Comparison of ENCODE assay signal across 41 mouse cellular contexts in genomic region chr17:39498043-39498442, GRCm38 (mm10). TPM values are rescaled to one million over a fixed set of nuclear protein-coding genes. Genes with fewer than 3 reads are reported as not detected.
"Had no signal": no experiment of that assay in that cellular context is flagged by ENCODE, and none has a peak within 500 bp of the region (broad histone marks: within the 10 kb centered on the region; RNA-seq: fewer than 3 reads in every experiment).

No protein-coding gene starts in this region.

RNA-seq across cellular contexts. Expression of gene Esp16, which starts 37.9 kb away (rescaled TPM):
- total RNA-seq: heart, adult 18-20 months; heart, adult 2 months; heart, adult 8-10 months; heart, postnatal 10 days; heart, postnatal 14 days; heart, postnatal 25 days; heart, postnatal 36 days; heart, postnatal 4 days; hematopoietic stem cell, adult 5-6 weeks; hindbrain, postnatal 0 days; layer of hippocampus, adult 18-20 months; layer of hippocampus, adult 2 months; layer of hippocampus, adult 8-10 months; layer of hippocampus, postnatal 10 days; layer of hippocampus, postnatal 14 days had no signal
- polyA plus RNA-seq: heart, adult 2 months; heart, embryonic 10.5 days; heart, embryonic 11.5 days; heart, embryonic 12.5 days; heart, embryonic 13.5 days; heart, embryonic 14.5 days; heart, embryonic 15.5 days; heart, embryonic 16.5 days; heart, postnatal 0 days; hindbrain, embryonic 10.5 days; hindbrain, embryonic 11.5 days; hindbrain, embryonic 12.5 days; hindbrain, embryonic 13.5 days; hindbrain, embryonic 14.5 days; hindbrain, embryonic 15.5 days; hindbrain, embryonic 16.5 days; hindbrain, postnatal 0 days; inflammation-experienced regulatory T-cells, adult 6 months; intestine, embryonic 14.5 days; intestine, embryonic 15.5 days; intestine, embryonic 16.5 days; intestine, postnatal 0 days; kidney, adult 2 months; kidney, embryonic 14.5 days; kidney, embryonic 15.5 days; kidney, embryonic 16.5 days; kidney, postnatal 0 days; large intestine, adult 2 months had no signal
